ENCODE assay signal across 20 mouse cellular contexts in genomic region chr13:89850746-89851145, GRCm38 (mm10).
DNase-seq lines count a peak whose midpoint lies in the region; ATAC-seq lines count a peak whose summit lies in the region.
"Had no signal": no experiment of that assay in that cellular context is flagged by ENCODE, and none has a peak within 500 bp of the region (broad histone marks: within the 10 kb centered on the region; RNA-seq: fewer than 3 reads in every experiment).

No protein-coding gene starts in this region.

- H3K4me2 ChIP-seq in midbrain, embryonic 12.5 days (replicated peaks): no peak overlapping the region
- H3K4me2 ChIP-seq in midbrain, embryonic 11.5 days: no peak overlapping the region
- no peak overlapping the region for H3K4me2 ChIP-seq in midbrain, embryonic 14.5 days (ENCODE audit: low read length)
- no peak overlapping the region for H3K4me2 ChIP-seq in midbrain, embryonic 16.5 days (ENCODE audit: low read length)
- H3K4me2 ChIP-seq: embryonic facial prominence, embryonic 12.5 days; forebrain, embryonic 13.5 days; forebrain, embryonic 15.5 days had no signal

- no peaks in the 10 kb centered on the region for H3K9me3 ChIP-seq in midbrain, embryonic 12.5 days
- no peaks in the 10 kb centered on the region for H3K9me3 ChIP-seq in midbrain, embryonic 11.5 days (ENCODE audit: control insufficient read depth, low read length)
- no peaks in the 10 kb centered on the region for H3K9me3 ChIP-seq in midbrain, embryonic 14.5 days (ENCODE audit: control insufficient read depth, low read length)
- H3K9me3 ChIP-seq in midbrain, embryonic 10.5 days (replicated peaks): no peaks in the 10 kb centered on the region
- no peaks in the 10 kb centered on the region for H3K9me3 ChIP-seq in midbrain, embryonic 16.5 days (replicated peaks; ENCODE audit: control insufficient read depth, low read length, poor library complexity, severe bottlenecking)
- H3K9me3 ChIP-seq: embryonic facial prominence, embryonic 10.5 days; embryonic facial prominence, embryonic 12.5 days; forebrain, embryonic 13.5 days; forebrain, embryonic 15.5 days; G1E had no signal

- ATAC-seq in midbrain, embryonic 12.5 days (ENCODE audit: low FRiP score, low read depth): peak; percentile 41; the same call in 1 of the 2 replicates
- ATAC-seq in midbrain, embryonic 11.5 days (ENCODE audit: low FRiP score): no peak
- peak; percentile 65 for ATAC-seq in midbrain, embryonic 14.5 days (ENCODE audit: low FRiP score, low TSS enrichment)
- peak; percentile 79 for ATAC-seq in midbrain, embryonic 16.5 days
- ATAC-seq: activated CD4-positive, CD25-positive, alpha-beta regulatory T cell, adult 4 months; CD4-positive, CD25-positive, alpha-beta regulatory T cell, adult 4 months; forebrain, embryonic 13.5 days; forebrain, embryonic 15.5 days; forebrain, postnatal 0 days; Patski had no signal

- H3K4me1 ChIP-seq in midbrain, embryonic 12.5 days: no peaks in the 10 kb centered on the region
- no peaks in the 10 kb centered on the region for H3K4me1 ChIP-seq in midbrain, embryonic 11.5 days (ENCODE audit: control insufficient read depth, insufficient read depth, low read length)
- H3K4me1 ChIP-seq in midbrain, embryonic 14.5 days (ENCODE audit: control insufficient read depth, insufficient read depth, low read length): no peaks in the 10 kb centered on the region
- no peaks in the 10 kb centered on the region for H3K4me1 ChIP-seq in midbrain, embryonic 10.5 days
- H3K4me1 ChIP-seq in midbrain, embryonic 16.5 days (ENCODE audit: control insufficient read depth, insufficient read depth, low read length): no peaks in the 10 kb centered on the region
- H3K4me1 ChIP-seq: embryonic facial prominence, embryonic 10.5 days; embryonic facial prominence, embryonic 12.5 days; forebrain, embryonic 13.5 days; forebrain, embryonic 15.5 days had no signal

- no peaks in the 10 kb centered on the region for H3K27me3 ChIP-seq in midbrain, embryonic 12.5 days
- no peaks in the 10 kb centered on the region for H3K27me3 ChIP-seq in midbrain, embryonic 11.5 days (ENCODE audit: control insufficient read depth, insufficient read depth, low read length)
- H3K27me3 ChIP-seq in midbrain, embryonic 14.5 days (ENCODE audit: control insufficient read depth, insufficient read depth, low read length): no peaks in the 10 kb centered on the region
- no peaks in the 10 kb centered on the region for H3K27me3 ChIP-seq in midbrain, embryonic 10.5 days (ENCODE audit: low read depth, poor library complexity, severe bottlenecking)
- H3K27me3 ChIP-seq in midbrain, embryonic 16.5 days (ENCODE audit: control insufficient read depth, insufficient read depth, low read depth, low read length): no peaks in the 10 kb centered on the region
- H3K27me3 ChIP-seq: CH12.LX; embryonic facial prominence, embryonic 12.5 days; forebrain, embryonic 13.5 days; forebrain, embryonic 15.5 days; Patski had no signal

- DNase-seq in midbrain, embryonic 11.5 days (ENCODE audit: low spot score, missing footprints): no peak
- DNase-seq in midbrain, embryonic 14.5 days: peak; percentile 15
- no peak for DNase-seq in midbrain, embryonic 10.5 days (ENCODE audit: low spot score)
- DNase-seq in urinary bladder, adult 2 months (ENCODE audit: low spot score): no peak
- DNase-seq: adrenal gland, adult 8-10 months; adrenal gland, postnatal 25 days; B cell, adult 2 months; cerebellum, adult 11-12 months; forebrain, postnatal 0 days had no signal

- no peak overlapping the region for H3K4me3 ChIP-seq in midbrain, embryonic 12.5 days
- H3K4me3 ChIP-seq in midbrain, embryonic 11.5 days (ENCODE audit: low read depth, low read length): no peak overlapping the region
- H3K4me3 ChIP-seq in midbrain, embryonic 14.5 days (replicated peaks; ENCODE audit: low read depth, low read length): no peak overlapping the region
- no peak overlapping the region for H3K4me3 ChIP-seq in midbrain, embryonic 10.5 days
- no peak overlapping the region for H3K4me3 ChIP-seq in midbrain, embryonic 16.5 days (ENCODE audit: low read depth, low read length)
- H3K4me3 ChIP-seq: embryonic facial prominence, embryonic 10.5 days; embryonic facial prominence, embryonic 12.5 days; forebrain, embryonic 13.5 days; forebrain, embryonic 15.5 days had no signal

- 86% methylated on average over 2 of the region's 2 CpGs for WGBS in midbrain, embryonic 12.5 days
- 89% methylated on average over 2 of the region's 2 CpGs for WGBS in midbrain, embryonic 11.5 days
- 72% methylated on average over 2 of the region's 2 CpGs for WGBS in midbrain, embryonic 14.5 days
- WGBS in midbrain, embryonic 10.5 days: 94% methylated on average over 2 of the region's 2 CpGs
- WGBS in midbrain, embryonic 16.5 days: 72% methylated on average over 2 of the region's 2 CpGs

- H3K36me3 ChIP-seq in midbrain, embryonic 12.5 days: no peaks in the 10 kb centered on the region
- no peaks in the 10 kb centered on the region for H3K36me3 ChIP-seq in midbrain, embryonic 11.5 days (ENCODE audit: control insufficient read depth, insufficient read depth, low read length)
- no peaks in the 10 kb centered on the region for H3K36me3 ChIP-seq in midbrain, embryonic 14.5 days (ENCODE audit: control insufficient read depth, insufficient read depth, low read length)
- no peaks in the 10 kb centered on the region for H3K36me3 ChIP-seq in midbrain, embryonic 10.5 days
- H3K36me3 ChIP-seq in midbrain, embryonic 16.5 days (ENCODE audit: control insufficient read depth, insufficient read depth, low read length): no peaks in the 10 kb centered on the region
- H3K36me3 ChIP-seq: embryonic facial prominence, embryonic 10.5 days; embryonic facial prominence, embryonic 12.5 days; forebrain, embryonic 15.5 days; G1E had no signal

- no peak overlapping the region for H3K27ac ChIP-seq in midbrain, embryonic 12.5 days (replicated peaks)
- no peak overlapping the region for H3K27ac ChIP-seq in midbrain, embryonic 11.5 days (ENCODE audit: low read depth, low read length)
- no peak overlapping the region for H3K27ac ChIP-seq in midbrain, embryonic 14.5 days (replicated peaks; ENCODE audit: low read depth, low read length)
- H3K27ac ChIP-seq in midbrain, embryonic 10.5 days (replicated peaks): no peak overlapping the region
- H3K27ac ChIP-seq in midbrain, embryonic 16.5 days (ENCODE audit: low read length): no peak overlapping the region
- H3K27ac ChIP-seq: embryonic facial prominence, embryonic 10.5 days; embryonic facial prominence, embryonic 12.5 days; forebrain, embryonic 13.5 days; forebrain, embryonic 15.5 days had no signal

- H3K9ac ChIP-seq in midbrain, embryonic 12.5 days (replicated peaks): no peak overlapping the region
- H3K9ac ChIP-seq in midbrain, embryonic 11.5 days (ENCODE audit: low read length): no peak overlapping the region
- H3K9ac ChIP-seq in midbrain, embryonic 14.5 days (replicated peaks; ENCODE audit: low read length): no peak overlapping the region
- no peak overlapping the region for H3K9ac ChIP-seq in midbrain, embryonic 16.5 days (ENCODE audit: low read depth, low read length)
- H3K9ac ChIP-seq: embryonic facial prominence, embryonic 12.5 days; forebrain, embryonic 13.5 days; forebrain, embryonic 15.5 days; forebrain, postnatal 0 days had no signal
